In the genomic region with DNA sequence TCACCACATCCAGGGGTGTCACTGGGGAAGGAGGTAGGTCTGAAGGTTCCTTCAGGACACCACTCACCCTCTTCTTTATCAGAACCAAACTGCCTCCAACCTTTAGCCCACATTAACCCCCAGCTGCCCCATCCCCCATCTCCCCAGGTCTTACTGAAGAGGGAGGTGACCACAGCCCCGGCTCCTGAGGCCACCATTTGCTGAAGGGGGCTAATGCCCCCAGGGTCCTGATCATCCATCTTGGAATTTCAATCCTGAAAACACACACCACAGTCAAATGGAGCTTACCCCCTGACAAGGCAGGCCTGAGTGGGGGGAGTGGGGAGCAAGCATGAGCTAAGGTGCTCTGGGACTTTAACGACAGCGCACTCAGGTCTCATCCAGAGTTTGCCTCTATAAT, we compare ENCODE assay signal across 8 mouse cellular contexts. TPM values are rescaled to one million over a fixed set of nuclear protein-coding genes. Genes with fewer than 3 reads are reported as not detected.
A peak's percentile ranks its signal among the peaks of the same experiment; 100 is the strongest.
DNase-seq lines count a peak whose midpoint lies in the region; ATAC-seq and TF ChIP-seq lines count a peak whose summit lies in the region.

No protein-coding gene starts in this region.

- TF ChIP-seq CTCF in kidney, adult 2 months (conservative IDR thresholded peaks at IDR 0.05; ENCODE audit: insufficient read depth, insufficient read length, low read depth, low read length) = no peak
- TF ChIP-seq CTCF in thymus, adult 2 months (IDR thresholded peaks at IDR 0.05; ENCODE audit: borderline replicate concordance, control insufficient read depth, extremely low read depth, insufficient read depth, low read length, poor library complexity) = no peak

- H3K9me3 ChIP-seq in hindbrain, embryonic 14.5 days (ENCODE audit: control insufficient read depth, low read length) = no peaks in the 10 kb centered on the region
- no peaks in the 10 kb centered on the region for H3K9me3 ChIP-seq in midbrain, embryonic 14.5 days (ENCODE audit: control insufficient read depth, low read length)

- no peak for DNase-seq in kidney, adult 2 months
- DNase-seq in kidney, adult 11 months = no peak
- DNase-seq in cerebellum, postnatal 25 days = peak; percentile 32 to 47
- DNase-seq in hindbrain, embryonic 14.5 days (ENCODE audit: low spot score) = no peak
- DNase-seq in midbrain, embryonic 14.5 days = no peak
- DNase-seq in thymus, adult 2 months = no peak
- DNase-seq in urinary bladder, postnatal 25 days (ENCODE audit: low spot score) = no peak
- DNase-seq in urinary bladder, postnatal 4 days (ENCODE audit: low spot score in 2 of 2) = no peak

- H3K4me1 ChIP-seq in kidney, adult 2 months (ENCODE audit: control insufficient read depth, insufficient read depth, low read length) = peaks cover 18% of the 10 kb centered on the region
- peaks cover 29% of the 10 kb centered on the region for H3K4me1 ChIP-seq in hindbrain, embryonic 14.5 days (replicated peaks; ENCODE audit: control insufficient read depth, insufficient read depth, low read length)
- H3K4me1 ChIP-seq in midbrain, embryonic 14.5 days (ENCODE audit: control insufficient read depth, insufficient read depth, low read length) = peaks cover 21% of the 10 kb centered on the region
- H3K4me1 ChIP-seq in thymus, adult 2 months (replicated peaks; ENCODE audit: control insufficient read depth, insufficient read depth, low read length) = peaks cover 12% of the 10 kb centered on the region

- 13% methylated on average over 3 of the region's 3 CpGs for WGBS in kidney, adult 2 months
- WGBS in hindbrain, embryonic 14.5 days = 16% methylated on average over 3 of the region's 3 CpGs
- 6% methylated on average over 3 of the region's 3 CpGs for WGBS in midbrain, embryonic 14.5 days
- 52% methylated on average over 3 of the region's 3 CpGs for WGBS in thymus, adult 2 months

- peak overlapping the region; percentile 81 for H3K4me3 ChIP-seq in kidney, adult 2 months (ENCODE audit: insufficient read depth, low read depth, low read length)
- H3K4me3 ChIP-seq in hindbrain, embryonic 14.5 days (replicated peaks; ENCODE audit: low read length) = peak overlapping the region; percentile 73
- H3K4me3 ChIP-seq in midbrain, embryonic 14.5 days (replicated peaks; ENCODE audit: low read depth, low read length) = peak overlapping the region; percentile 79
- no peak overlapping the region; the same call in 1 of the 2 replicates for H3K4me3 ChIP-seq in thymus, adult 2 months (ENCODE audit: control insufficient read depth, insufficient read depth, low read length)

- H3K4me2 ChIP-seq in hindbrain, embryonic 14.5 days (replicated peaks) = peak overlapping the region; percentile 69
- peak overlapping the region; percentile 79 for H3K4me2 ChIP-seq in midbrain, embryonic 14.5 days (ENCODE audit: low read length)

- H3K27me3 ChIP-seq in kidney, adult 2 months (replicated peaks; ENCODE audit: control insufficient read depth, insufficient read depth, low read length) = no peaks in the 10 kb centered on the region
- no peaks in the 10 kb centered on the region for H3K27me3 ChIP-seq in hindbrain, embryonic 14.5 days (ENCODE audit: control insufficient read depth, insufficient read depth, low read length)
- no peaks in the 10 kb centered on the region for H3K27me3 ChIP-seq in midbrain, embryonic 14.5 days (ENCODE audit: control insufficient read depth, insufficient read depth, low read length)
- H3K27me3 ChIP-seq in thymus, adult 2 months (ENCODE audit: control insufficient read depth, insufficient read depth, low read length) = no peaks in the 10 kb centered on the region

- H3K36me3 ChIP-seq in kidney, adult 2 months (ENCODE audit: control insufficient read depth, insufficient read depth, low read length) = peaks cover 6% of the 10 kb centered on the region
- H3K36me3 ChIP-seq in hindbrain, embryonic 14.5 days (replicated peaks; ENCODE audit: control insufficient read depth, insufficient read depth) = peaks cover 34% of the 10 kb centered on the region
- H3K36me3 ChIP-seq in midbrain, embryonic 14.5 days (ENCODE audit: control insufficient read depth, insufficient read depth, low read length) = peaks cover 29% of the 10 kb centered on the region
- no peaks in the 10 kb centered on the region for H3K36me3 ChIP-seq in thymus, adult 2 months (ENCODE audit: control insufficient read depth, insufficient read depth, low read length)

- peak overlapping the region; percentile 96 for H3K27ac ChIP-seq in kidney, adult 2 months (ENCODE audit: insufficient read depth, low read depth, low read length)
- H3K27ac ChIP-seq in hindbrain, embryonic 14.5 days = peak overlapping the region; percentile 82; the same call in 1 of the 2 replicates
- H3K27ac ChIP-seq in midbrain, embryonic 14.5 days (replicated peaks; ENCODE audit: low read depth, low read length) = peak overlapping the region; percentile 84
- H3K27ac ChIP-seq in thymus, adult 2 months (ENCODE audit: control insufficient read depth, insufficient read depth, low read length) = no peak overlapping the region

- ATAC-seq in hindbrain, embryonic 14.5 days (ENCODE audit: low FRiP score) = no peak
- ATAC-seq in midbrain, embryonic 14.5 days (ENCODE audit: low FRiP score, low TSS enrichment) = no peak

- peak overlapping the region; percentile 79 for H3K9ac ChIP-seq in hindbrain, embryonic 14.5 days
- peak overlapping the region; percentile 80 for H3K9ac ChIP-seq in midbrain, embryonic 14.5 days (replicated peaks; ENCODE audit: low read length)

- no peak for TF ChIP-seq POLR2A in kidney, adult 2 months (IDR thresholded peaks at IDR 0.05; ENCODE audit: low read depth, low read length)
- TF ChIP-seq POLR2A in thymus, adult 2 months (IDR thresholded peaks at IDR 0.05; ENCODE audit: control insufficient read depth, extremely low read depth, insufficient read depth, low read length, poor library complexity) = no peak

RNA-seq across cellular contexts. Expression of gene Slc25a39, which starts 1.3 kb away (rescaled TPM):
- 1,128 and 1,486 TPM in 2 replicates for polyA plus RNA-seq in kidney, adult 2 months (2012; rRNA removed)
- polyA plus RNA-seq in hindbrain, embryonic 14.5 days (2014; fragmentation: Nextera tagmentation; extraction: Ambion mirVana) = 154 and 157 TPM in 2 replicates
- 132 and 144 TPM in 2 replicates for polyA plus RNA-seq in midbrain, embryonic 14.5 days (2014; fragmentation: Nextera tagmentation; extraction: Ambion mirVana)
- 227 and 235 TPM in 2 replicates for polyA plus RNA-seq in thymus, adult 2 months (2012; rRNA removed)

RNA-seq across cellular contexts. Expression of gene Rundc3a, which starts 13.2 kb away (rescaled TPM):
- 2.6 and 3.4 TPM in 2 replicates for polyA plus RNA-seq in kidney, adult 2 months (2012; rRNA removed)
- 106 TPM in 2 replicates for polyA plus RNA-seq in hindbrain, embryonic 14.5 days (2014; fragmentation: Nextera tagmentation; extraction: Ambion mirVana)
- polyA plus RNA-seq in midbrain, embryonic 14.5 days (2014; fragmentation: Nextera tagmentation; extraction: Ambion mirVana) = 113 and 165 TPM in 2 replicates
- polyA plus RNA-seq in thymus, adult 2 months (2012; rRNA removed) = 7.9 and 8.1 TPM in 2 replicates

RNA-seq across cellular contexts. Expression of gene Grn, which starts 23.7 kb away (rescaled TPM):
- 184 and 195 TPM in 2 replicates for polyA plus RNA-seq in kidney, adult 2 months (2012; rRNA removed)
- 52.4 and 63.6 TPM in 2 replicates for polyA plus RNA-seq in hindbrain, embryonic 14.5 days (2014; fragmentation: Nextera tagmentation; extraction: Ambion mirVana)
- 33.1 and 45.5 TPM in 2 replicates for polyA plus RNA-seq in midbrain, embryonic 14.5 days (2014; fragmentation: Nextera tagmentation; extraction: Ambion mirVana)
- 151 and 160 TPM in 2 replicates for polyA plus RNA-seq in thymus, adult 2 months (2012; rRNA removed)

RNA-seq across cellular contexts. Expression of gene Slc4a1, which starts 40.4 kb away (rescaled TPM):
- 79.5 and 90.6 TPM in 2 replicates for polyA plus RNA-seq in kidney, adult 2 months (2012; rRNA removed)
- 1.6 and 3.3 TPM in 2 replicates for polyA plus RNA-seq in hindbrain, embryonic 14.5 days (2014; fragmentation: Nextera tagmentation; extraction: Ambion mirVana)
- 0.51 and 2.3 TPM in 2 replicates for polyA plus RNA-seq in midbrain, embryonic 14.5 days (2014; fragmentation: Nextera tagmentation; extraction: Ambion mirVana)
- 0.11 and 0.34 TPM in 2 replicates for polyA plus RNA-seq in thymus, adult 2 months (2012; rRNA removed)

RNA-seq across cellular contexts. Expression of gene Fam171a2, which starts 41.1 kb away (rescaled TPM):
- polyA plus RNA-seq in kidney, adult 2 months (2012; rRNA removed) = 18.9 and 20.4 TPM in 2 replicates
- polyA plus RNA-seq in hindbrain, embryonic 14.5 days (2014; fragmentation: Nextera tagmentation; extraction: Ambion mirVana) = 30.9 and 40.4 TPM in 2 replicates
- polyA plus RNA-seq in midbrain, embryonic 14.5 days (2014; fragmentation: Nextera tagmentation; extraction: Ambion mirVana) = 28.6 and 50.4 TPM in 2 replicates
- polyA plus RNA-seq in thymus, adult 2 months (2012; rRNA removed) = 2.6 and 4.7 TPM in 2 replicates

Comparison
In these comparisons a context has a peak if more than half of its experiments do, and no peak if none do; other contexts are left out.
1. DNase-seq: peak in cerebellum, postnatal 25 days (2 of 2); none in kidney, adult 2 months (single experiment), kidney, adult 11 months (single experiment), hindbrain, embryonic 14.5 days (single experiment), midbrain, embryonic 14.5 days (single experiment), thymus, adult 2 months (single experiment), urinary bladder, postnatal 25 days (single experiment) and urinary bladder, postnatal 4 days (0 of 2).
2. RNA of gene Rundc3a, which starts 13.2 kb away (polyA plus RNA-seq): 113 to 165 TPM in midbrain, embryonic 14.5 days and 106 TPM in hindbrain, embryonic 14.5 days; 7.9 to 8.1 TPM in thymus, adult 2 months and 2.6 to 3.4 TPM in kidney, adult 2 months; every median in the first group is over 10 times any median in the second.